Mouse (Mus musculus) liver, embryonic 14.5 days (tissue): ENCODE measurements around the gene Nfs1.

Experiments
- CTCF ChIP-seq: IDR thresholded peaks from 2 replicates; pipeline ENCODE4 v1.5.1; 2016; ENCODE audit warnings: antibody characterized with exemption, low read depth, control low read depth
- EP300 ChIP-seq: IDR thresholded peaks from 2 replicates; pipeline ENCODE4 v1.6.1; 2016; ENCODE audit warnings: antibody characterized with exemption, low read depth

GRCm38 (mm10) chr2:156180824-156181590 lies 37.0 kb upstream of the Nfs1 start:
- TF ChIP-seq CTCF, result no peak
- no peak for TF ChIP-seq EP300
